Mouse (Mus musculus) telencephalon, adult 2 months (tissue): ENCODE data around the gene Olfr160.

Experiments
- DNase-seq: peaks from one replicate; pipeline ENCODE4 v3.0.0-alpha.2; 2011; ENCODE audit warnings: low read depth, low spot score

The Olfr160 gene

DNA sequence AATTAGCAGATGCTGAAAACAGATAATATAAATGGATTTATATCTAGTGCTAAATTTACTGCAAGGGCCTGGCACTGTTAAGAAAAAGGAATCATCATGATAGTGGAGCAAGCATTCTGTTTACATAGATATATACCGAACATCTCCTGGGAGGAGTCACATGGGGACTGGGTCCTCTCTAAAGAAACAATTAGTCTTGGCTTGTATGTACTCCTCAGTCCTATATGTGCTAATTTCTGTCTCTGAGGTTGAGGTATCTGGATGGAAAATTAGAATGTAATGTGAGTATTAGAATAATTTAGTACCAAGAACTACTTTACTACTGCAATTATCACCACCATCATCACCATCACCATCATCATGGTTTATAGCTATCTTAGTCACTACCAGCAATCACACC lies at the start of gene Olfr160:
Gene Olfr160, minus strand, starts transcription at position 101 of the 400 bp plus-strand sequence.
- no peak for DNase-seq

DNA sequence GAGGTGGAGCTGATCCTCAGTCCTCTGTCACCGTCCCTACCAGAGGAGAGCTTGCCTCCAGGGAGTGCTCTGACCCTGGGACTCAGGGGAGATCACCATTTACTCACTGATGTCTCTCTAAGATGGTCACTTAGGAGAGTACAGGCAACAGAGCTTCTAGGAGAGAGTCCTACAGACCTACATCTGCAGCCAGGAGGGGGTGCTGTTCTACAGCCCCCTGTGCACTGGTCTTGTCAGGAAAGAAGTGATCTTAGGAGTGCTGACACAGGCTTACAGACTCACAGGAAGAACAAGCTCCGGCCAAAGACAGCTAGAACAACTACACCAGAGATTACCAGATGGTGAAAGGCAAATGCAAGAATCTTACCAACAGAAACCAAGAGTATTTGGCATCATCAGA lies 46.5 kb upstream of the Olfr160 start:
- no peak for DNase-seq

DNA sequence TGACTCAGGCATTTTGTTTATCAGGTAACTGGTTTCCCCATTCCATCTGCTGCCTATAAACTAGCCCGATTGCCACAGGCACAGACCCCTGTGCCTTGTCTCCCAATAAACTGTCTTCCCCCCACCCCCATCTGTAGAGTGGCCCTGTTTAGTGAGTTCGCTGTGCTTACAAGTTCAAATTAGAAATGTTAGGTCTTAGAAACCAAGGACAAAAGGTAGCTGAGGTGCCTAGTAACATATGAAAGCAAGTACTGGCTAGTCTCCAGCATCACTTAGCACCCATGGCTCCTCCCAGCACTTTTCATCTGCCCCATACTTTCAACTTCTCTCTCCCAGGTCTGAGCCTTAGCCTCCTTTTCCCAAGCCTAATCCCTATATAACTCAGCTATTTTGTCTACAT lies 45.7 kb upstream of the Olfr160 start:
- no peak for DNase-seq

DNA sequence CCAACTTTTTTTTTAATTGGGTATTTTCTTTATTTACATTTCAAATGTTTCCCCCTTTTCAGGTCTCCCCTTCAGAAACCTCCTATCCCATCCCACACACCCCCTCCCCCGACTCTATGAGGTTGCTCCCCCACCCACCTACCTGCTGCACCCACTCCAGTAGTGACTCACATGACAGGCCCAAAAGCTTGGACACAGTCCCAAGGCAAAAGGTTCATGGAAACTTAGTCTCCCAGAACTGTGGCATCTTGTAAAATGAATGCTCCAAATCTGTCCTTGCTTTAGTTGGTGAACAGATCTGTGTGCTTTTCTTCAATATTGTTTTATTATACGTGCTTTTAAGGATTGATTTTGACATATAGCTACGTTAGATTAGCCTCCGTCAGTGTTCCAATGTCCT lies 36.0 kb upstream of the Olfr160 start:
- no peak for DNase-seq

DNA sequence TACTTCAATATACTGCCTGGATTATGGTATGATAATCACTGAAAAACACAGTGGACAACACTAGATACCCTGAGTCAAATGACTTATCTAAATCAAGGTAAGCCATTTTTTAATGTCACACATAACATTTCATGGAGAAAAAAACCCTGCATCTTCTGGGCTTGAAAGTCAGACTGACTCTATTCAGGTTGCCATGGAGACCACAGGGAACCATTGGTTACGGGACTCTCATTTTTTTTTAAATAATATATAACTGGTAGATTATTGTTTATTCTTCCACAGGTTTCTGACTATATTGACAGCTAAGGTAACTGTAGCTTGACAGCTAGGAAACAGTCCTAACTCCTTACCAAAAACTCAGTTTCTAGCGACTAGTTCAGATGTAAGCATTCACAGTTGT lies 35.4 kb upstream of the Olfr160 start:
- DNase-seq, result no peak

DNA sequence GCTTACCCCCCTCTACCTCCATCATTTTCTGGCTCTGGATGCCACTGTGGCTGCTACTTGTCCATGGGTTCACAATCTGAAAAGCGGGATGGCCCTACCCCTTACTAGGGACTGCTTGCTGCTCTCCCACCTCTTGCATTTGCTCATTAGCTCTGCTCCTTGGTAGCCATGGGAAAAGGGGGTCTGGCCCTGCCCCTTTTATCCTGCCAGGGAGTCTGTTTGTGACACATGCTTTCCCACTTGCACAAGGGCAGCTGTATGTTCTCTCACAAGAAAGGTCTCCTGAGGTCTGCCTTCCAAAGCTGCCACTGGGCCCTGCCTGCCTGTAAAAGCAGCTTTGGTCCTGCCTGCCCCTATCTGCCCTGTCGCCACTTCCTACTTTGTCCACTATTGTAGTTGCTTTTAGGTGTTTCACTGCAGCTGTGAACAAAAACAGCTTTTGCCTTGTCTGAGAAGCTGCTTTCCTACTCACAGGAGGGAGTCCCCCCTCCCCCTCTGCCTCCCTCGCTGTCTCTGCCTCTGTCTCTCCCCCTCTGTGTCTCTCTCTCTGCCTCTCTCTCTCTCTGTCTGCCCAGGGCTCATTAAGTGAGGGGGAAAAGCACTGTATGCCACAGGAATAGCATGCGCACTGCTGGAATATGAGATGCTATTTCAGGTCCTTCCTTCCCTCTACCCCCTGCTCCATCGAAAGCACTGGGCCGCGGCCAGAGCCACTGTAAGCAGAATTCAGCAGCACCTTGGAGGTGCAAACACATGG lies 34.4 kb upstream of the Olfr160 start:
- DNase-seq, result peak; percentile 49

DNA sequence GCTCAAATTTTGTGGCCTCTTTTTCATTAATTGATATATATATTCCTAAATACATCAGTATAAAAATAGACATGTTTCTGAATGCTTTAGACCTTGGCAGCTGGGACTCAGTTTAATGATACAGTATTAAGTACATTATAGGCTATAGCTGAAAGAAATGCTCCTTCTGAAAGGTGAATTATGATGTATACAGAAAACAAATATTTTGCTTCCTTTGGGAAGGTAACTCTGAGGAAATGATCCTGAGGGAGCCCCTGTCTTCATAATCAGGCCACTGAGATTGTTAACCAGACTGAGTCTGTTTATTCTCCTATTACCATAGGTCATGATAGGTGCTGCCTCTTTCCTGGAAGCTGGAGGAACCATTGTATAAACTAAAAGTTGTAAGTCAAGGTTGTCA lies 28.8 kb upstream of the Olfr160 start, which contains the start of gene Olfr874:
Gene Olfr874, plus strand, starts transcription at position 301 of the 400 bp plus-strand sequence.
- no peak for DNase-seq

DNA sequence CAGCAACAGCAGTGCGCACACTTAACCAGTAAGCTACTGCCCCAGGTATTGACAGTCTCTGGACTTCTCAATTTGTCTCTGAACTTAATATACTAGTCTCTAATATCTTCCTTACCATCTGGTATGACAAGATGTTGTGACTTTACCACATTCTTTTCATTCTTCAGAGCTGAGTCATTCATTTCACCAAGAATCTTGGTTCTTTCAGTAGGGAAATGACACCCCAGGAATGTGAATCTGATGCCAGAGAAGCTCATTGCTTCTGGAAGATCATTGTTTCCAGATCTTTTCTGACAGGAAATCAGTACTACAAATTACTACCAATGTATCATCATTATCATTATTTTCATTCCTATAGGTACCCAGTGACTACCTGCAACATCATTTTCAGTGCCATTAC lies 18.3 kb upstream of the Olfr160 start:
- DNase-seq, result no peak

DNA sequence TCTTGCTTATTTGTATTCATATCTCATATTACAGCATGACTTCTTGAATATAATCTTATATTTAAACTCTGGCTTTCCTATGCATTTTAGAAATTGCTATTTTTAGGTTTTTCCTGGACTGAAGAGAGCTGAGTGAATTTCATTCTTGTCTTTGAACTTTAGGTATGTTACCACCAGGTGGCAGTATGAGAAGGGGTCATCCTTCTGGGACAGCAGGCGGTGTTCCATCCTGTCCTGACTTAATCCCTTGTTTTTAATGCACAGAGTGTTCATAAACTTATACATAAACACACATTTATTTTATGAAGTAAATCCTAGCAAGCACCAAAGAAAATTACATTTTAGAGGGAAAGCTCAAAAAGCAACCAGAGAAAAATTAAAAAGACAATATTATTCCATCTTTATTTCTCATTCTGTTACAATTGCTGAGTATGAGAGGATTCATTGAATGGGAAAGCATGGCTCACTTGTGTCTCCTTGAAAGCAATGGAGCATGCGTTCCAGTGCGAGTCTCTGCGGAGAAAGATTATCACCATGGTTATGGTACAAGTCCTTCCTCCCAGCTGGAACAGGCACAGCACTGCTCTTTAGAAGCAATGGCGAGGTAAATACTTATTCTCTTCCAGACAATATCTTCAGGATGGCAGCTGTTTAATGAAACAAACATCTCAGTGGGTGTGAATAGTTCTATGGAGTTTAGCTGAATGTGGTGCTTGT lies 25.9 kb downstream of the Olfr160 start:
- no peak for DNase-seq

DNA sequence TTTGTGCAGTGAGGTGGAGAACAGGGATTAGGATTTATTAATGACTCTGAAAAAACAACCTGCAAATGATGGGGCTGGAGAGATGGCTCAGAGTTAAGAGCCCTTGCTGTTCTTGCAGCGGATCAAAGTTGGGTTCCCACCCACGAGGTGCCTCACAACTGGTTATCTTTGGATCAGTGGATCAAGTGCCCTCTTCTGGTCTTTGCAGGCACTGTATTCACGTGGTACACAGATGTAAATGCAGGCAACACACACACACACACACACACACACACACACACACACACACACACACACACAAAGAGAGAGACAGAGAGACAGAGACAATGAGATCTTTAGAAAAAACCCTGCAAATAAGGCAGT lies 28.1 kb downstream of the Olfr160 start:
- no peak for DNase-seq

DNA sequence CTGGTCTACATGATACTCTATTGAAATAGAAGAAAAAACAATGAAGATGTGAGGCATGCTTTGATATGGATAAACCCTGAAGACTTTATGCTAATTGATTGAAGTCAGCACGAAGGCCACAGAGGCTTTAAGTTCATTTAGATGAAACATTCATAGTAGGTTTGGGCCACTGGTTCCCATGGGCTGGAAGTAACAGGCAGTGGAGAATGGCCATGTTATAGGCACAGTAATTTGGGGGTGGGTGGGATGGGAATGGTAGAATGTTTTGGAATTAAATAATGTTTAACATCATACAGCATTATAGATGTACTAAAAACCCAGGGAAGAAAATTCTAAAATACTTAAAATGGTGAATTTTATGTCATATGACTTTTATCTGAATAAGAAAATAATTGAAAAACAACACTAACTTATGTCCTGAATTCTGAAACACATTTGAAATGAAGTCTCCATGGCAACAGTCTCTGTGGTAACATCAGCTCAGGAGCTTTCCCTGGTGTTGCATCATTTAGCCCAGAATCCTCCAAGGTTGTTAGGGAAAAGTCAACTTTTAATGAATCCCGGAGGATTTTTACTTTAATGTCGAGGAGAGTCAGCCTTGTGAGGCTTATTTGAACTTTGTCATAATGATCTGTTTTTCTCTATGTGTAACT lies 28.6 kb downstream of the Olfr160 start:
- DNase-seq, result peak; percentile 74

DNA sequence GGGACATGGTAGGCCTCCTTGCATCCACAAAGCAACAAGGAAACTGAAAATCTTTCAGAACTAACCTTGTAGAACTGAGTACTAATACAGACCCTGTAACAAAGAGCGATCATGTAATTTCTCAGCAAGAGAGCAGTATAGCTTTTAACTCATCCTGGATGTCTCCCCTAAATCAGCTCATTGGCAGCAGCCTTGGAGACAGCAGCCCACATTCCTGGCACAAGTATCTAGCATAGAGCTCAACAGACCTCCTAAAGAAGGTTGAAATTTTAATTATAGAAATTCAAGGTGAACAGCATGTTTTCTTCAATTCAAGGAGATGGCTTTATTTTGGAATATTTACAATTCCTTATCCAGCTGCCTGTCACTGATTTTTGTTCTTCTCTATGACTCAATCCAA lies 34.9 kb downstream of the Olfr160 start:
- peak; percentile 50 for DNase-seq

DNA sequence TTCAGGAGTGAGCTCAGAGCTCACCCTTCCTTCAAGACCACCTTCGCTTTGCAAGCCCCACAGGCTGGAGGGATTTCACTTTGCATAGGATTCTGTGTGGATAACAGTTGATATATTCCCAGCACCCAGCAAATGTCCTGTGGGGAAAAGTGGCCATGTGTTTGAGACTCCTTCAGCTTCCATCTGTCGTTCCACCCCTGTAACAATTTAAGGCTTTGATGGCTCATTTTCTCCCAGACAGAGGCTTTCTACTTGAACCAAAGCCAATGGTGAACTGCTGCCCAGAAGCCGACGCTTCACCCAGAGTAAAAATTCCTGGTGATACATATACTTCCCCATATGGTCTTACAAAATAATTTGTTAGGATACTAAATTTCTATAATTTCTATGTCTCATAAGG lies 40.8 kb downstream of the Olfr160 start:
- DNase-seq, result peak; percentile 78

DNA sequence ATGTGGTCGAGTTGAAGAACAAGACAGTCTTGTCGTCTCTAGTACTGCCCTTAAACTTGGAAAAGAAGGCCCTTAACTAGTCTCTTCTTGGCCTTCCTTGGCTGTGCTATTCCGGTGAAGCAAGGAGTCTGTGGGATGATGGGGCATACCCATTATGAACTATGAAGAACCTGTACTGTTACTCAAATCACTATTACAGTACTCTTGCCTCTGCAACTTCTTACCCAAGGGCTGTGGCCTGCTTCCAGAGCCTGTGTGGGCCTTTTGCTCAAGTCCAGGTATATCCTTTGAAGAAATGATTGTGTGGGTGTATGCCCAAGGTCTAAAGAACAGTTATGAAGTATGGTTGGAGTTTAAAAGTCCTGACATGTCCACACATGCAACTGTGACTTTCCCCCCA lies 45.8 kb downstream of the Olfr160 start:
- DNase-seq, result no peak

DNA sequence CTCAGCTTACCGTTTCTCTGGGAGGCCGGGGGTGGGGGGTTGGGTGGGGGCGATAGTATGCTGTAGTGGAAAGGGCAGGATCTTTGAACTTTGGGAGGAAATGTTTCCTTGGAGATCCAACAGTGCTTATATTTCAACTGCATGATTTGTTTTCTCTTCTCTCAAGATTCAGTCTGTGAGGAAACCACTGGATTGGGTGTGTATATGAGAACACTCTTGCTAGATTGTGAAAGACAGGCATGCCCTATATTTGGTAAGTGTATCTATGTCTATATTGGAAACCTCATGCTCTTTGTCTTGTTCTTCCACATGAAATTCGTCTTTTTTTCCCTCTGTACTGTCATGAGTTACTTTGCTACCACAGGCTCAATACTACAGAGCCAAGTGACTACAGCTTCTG lies 46.4 kb downstream of the Olfr160 start:
- DNase-seq, result no peak

DNA sequence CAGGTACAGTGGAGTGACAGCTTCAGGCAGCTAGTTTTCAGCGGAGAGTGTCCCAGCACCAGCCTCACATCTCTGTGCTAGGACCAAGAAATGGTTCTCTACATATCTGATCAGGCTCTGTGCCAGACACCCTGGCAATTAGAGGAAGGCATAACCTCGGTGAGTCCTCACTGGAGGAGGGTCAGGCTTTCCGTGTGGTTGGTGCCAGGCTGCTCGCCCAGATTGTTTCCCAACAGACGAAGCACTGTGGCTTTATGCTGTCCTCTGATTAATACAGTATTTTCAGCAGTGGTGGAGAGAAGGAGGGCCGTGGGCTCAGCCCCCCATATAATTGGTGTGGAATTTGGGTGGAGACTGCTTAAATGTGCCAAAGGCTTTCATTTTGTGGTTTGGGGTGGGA lies 46.9 kb downstream of the Olfr160 start, which contains the start of gene Panx3:
Gene Panx3, minus strand, starts transcription at position 121 of the 400 bp plus-strand sequence.
- no peak for DNase-seq

DNA sequence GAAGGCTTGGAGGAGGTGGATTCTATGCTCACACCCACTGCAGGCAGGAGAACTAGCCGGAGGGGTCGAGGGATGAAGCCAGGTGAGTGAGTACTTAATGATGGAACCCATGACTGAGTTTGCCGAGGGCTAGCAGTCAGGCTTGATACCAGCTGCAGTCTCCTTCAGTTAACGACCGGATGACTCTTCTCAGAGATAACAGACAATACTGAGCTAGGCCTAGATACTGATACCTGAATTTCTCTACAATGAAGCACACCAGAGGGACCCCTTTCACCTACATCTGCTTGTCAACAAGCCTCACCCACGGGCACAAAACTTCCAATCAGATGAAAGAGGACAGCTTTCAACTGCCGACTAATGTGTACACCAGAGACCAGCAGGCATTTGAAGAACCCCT lies 50.0 kb downstream of the Olfr160 start:
- no peak for DNase-seq

DNA sequence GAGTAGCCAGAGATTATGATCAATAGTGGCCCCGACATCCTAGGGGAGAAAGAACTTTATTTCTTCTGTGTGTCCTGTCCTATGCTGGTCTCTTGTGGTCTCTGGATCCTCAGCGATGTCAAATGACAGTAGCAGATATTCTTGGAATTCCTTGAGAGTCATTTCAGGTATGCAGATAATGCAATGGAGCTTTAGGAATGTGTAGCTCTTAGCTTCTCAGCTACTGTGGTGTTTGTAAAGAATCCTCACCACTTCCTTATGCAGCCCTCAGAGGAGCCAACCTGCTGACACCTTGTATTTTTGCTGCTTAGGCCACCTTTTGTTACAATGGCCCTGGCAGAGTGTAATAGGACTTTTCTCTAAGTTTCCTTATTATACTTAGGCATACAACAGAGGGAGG lies 51.4 kb downstream of the Olfr160 start:
- no peak for DNase-seq

DNA sequence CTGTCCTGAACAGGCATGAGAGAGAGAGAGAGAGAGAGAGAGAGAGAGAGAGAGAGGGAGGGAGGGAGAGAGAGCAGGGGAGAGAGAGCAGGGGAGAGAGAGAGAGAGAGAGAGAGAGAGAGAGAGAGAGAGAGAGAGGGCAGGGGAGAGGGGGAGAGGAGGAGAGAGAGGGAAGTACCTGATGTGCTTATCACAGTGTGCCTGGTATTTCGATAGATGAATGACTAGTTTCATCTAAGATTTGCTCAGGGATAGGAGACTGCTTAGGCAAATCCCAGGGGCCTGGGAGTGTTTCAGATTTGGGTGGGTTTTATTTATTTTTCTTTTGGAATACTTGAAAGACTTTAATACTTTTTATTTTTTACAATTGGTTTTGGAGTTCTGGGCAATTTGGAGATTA lies 52.8 kb downstream of the Olfr160 start:
- DNase-seq, result no peak

DNA sequence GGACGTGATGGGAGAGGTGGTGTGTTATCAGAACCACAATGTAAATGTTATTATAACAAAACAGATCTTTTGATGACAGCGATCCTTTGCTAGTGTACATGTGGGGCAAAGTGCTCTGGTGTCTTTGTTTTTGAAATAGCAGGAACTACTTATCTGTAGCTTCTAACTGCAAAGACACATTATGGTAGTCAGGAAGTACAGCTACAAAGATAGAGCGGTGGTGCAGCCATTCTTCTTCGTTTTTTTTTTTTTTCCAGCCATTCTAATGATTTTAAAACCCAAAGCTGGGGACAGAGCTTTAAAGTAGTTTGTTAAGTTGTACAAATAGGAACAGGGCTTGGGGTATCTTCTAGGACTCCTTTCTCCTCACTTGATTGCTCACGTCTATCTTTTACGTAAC lies 56.6 kb downstream of the Olfr160 start:
- DNase-seq, result no peak
